Mouse (Mus musculus): ENCODE results near the gene Tor1a.
"Not testable (repeated sequence)": the region's sequence is repeated elsewhere in the genome, so short reads cannot be mapped to it uniquely, and the experiment has no call there.

Gene Tor1a

GRCm38 (mm10) chr2:30954797-30955196 lies 12.9 kb downstream of the Tor1a start:
- DNase-seq (ENCODE audit: low spot score in 2 of 2) = no peak

- DNase-seq (ENCODE audit: low spot score in 2 of 2) = peak; percentile 67 to 81
Observed at GRCm38 (mm10) chr2:30952824-30953490, 14.8 kb downstream of the Tor1a start, which contains the start of gene Tor1b. Gene Tor1b (plus strand): TSS chr2:30952959.

- no peak for DNase-seq (ENCODE audit: low spot score in 2 of 2)
Observed at GRCm38 (mm10) chr2:30952457-30952823, 15.3 kb downstream of the Tor1a start.

GRCm38 (mm10) chr2:30942603-30943011 lies 25.1 kb downstream of the Tor1a start:
- DNase-seq (ENCODE audit: low spot score in 2 of 2) = peak in 1 of 2 experiments; percentile 50

- DNase-seq (ENCODE audit: low spot score in 2 of 2) = not testable (repeated sequence)
Observed at GRCm38 (mm10) chr2:30942116-30942515, 25.6 kb downstream of the Tor1a start.

- no peak for DNase-seq (ENCODE audit: low spot score in 2 of 2)
Observed at GRCm38 (mm10) chr2:30941586-30941985, 26.1 kb downstream of the Tor1a start.

GRCm38 (mm10) chr2:30938574-30938991 lies 29.1 kb downstream of the Tor1a start:
- DNase-seq (ENCODE audit: low spot score in 2 of 2) = no peak

GRCm38 (mm10) chr2:30937731-30938130 lies 30.0 kb downstream of the Tor1a start:
- no peak for DNase-seq (ENCODE audit: low spot score in 2 of 2)

- DNase-seq (ENCODE audit: low spot score in 2 of 2) = no peak
Observed at GRCm38 (mm10) chr2:30936808-30937207, 30.9 kb downstream of the Tor1a start.

- peak; percentile 66 to 84 for DNase-seq (ENCODE audit: low spot score in 2 of 2)
Observed at GRCm38 (mm10) chr2:30933917-30934450, 33.7 kb downstream of the Tor1a start.

GRCm38 (mm10) chr2:30933032-30933431 lies 34.7 kb downstream of the Tor1a start:
- no peak for DNase-seq (ENCODE audit: low spot score in 2 of 2)

- DNase-seq (ENCODE audit: low spot score in 2 of 2) = no peak
Observed at GRCm38 (mm10) chr2:30931922-30932321, 35.8 kb downstream of the Tor1a start.

- DNase-seq (ENCODE audit: low spot score in 2 of 2) = not testable (repeated sequence)
Observed at GRCm38 (mm10) chr2:30930846-30931245, 36.9 kb downstream of the Tor1a start.

- peak; percentile 55 to 69 for DNase-seq (ENCODE audit: low spot score in 2 of 2)
Observed at GRCm38 (mm10) chr2:30929483-30930045, 38.2 kb downstream of the Tor1a start, which contains the start of gene Ptges. Gene Ptges (minus strand): TSS chr2:30929863.

- DNase-seq (ENCODE audit: low spot score in 2 of 2) = no peak
Observed at GRCm38 (mm10) chr2:30928893-30929482, 38.7 kb downstream of the Tor1a start.

GRCm38 (mm10) chr2:30927844-30928628 lies 39.7 kb downstream of the Tor1a start:
- DNase-seq (ENCODE audit: low spot score in 2 of 2) = peak; percentile 72 to 89

GRCm38 (mm10) chr2:30927151-30927781 lies 40.5 kb downstream of the Tor1a start:
- DNase-seq (ENCODE audit: low spot score in 2 of 2) = no peak

GRCm38 (mm10) chr2:30926381-30926780 lies 41.4 kb downstream of the Tor1a start:
- DNase-seq (ENCODE audit: low spot score in 2 of 2) = no peak

- no peak for DNase-seq (ENCODE audit: low spot score in 2 of 2)
Observed at GRCm38 (mm10) chr2:30925181-30925580, 42.6 kb downstream of the Tor1a start.

GRCm38 (mm10) chr2:30923099-30923498 lies 44.6 kb downstream of the Tor1a start:
- no peak for DNase-seq (ENCODE audit: low spot score in 2 of 2)

- no peak for DNase-seq (ENCODE audit: low spot score in 2 of 2)
Observed at GRCm38 (mm10) chr2:30920216-30920615, 47.5 kb downstream of the Tor1a start.

All from cerebellum, postnatal 4 days (tissue).